Mouse (Mus musculus) hindbrain, embryonic 13.5 days (tissue): ENCODE data around the gene Smg6. TPM values are rescaled to one million over a fixed set of nuclear protein-coding genes. Genes with fewer than 3 reads are reported as not detected.
A peak's percentile ranks its signal among the peaks of the same experiment; 100 is the strongest.

ENCODE experiments used
- ATAC-seq: fragments of 200-750 bp; cut with Nextera tagmentation; 2 replicates; pipeline ENCODE4 v1.8.0; 2017; ENCODE audit warnings: moderate TSS enrichment; ENCODE audit not compliant: low FRiP score
- H3K27ac ChIP-seq: fragments of 300-500 bp; sonication (generic); 2 replicates; pipeline ENCODE4 v1.5.1; 2015; ENCODE audit warnings: inconsistent platforms, mild to moderate bottlenecking, moderate library complexity
- H3K27me3 ChIP-seq: fragments of 300-500 bp; sonication (generic); 2 replicates; pipeline ENCODE4 v1.6.1; 2015; ENCODE audit warnings: mild to moderate bottlenecking, inconsistent platforms
- H3K36me3 ChIP-seq: fragments of 300-500 bp; sonication (generic); 2 replicates; pipeline ENCODE4 v1.6.1; 2015; ENCODE audit warnings: mild to moderate bottlenecking, inconsistent platforms
- H3K4me1 ChIP-seq: fragments of 300-500 bp; sonication (generic); replicated peaks from 2 replicates; pipeline ENCODE4 v1.6.1; 2015; ENCODE audit warnings: inconsistent platforms
- H3K4me2 ChIP-seq: fragments of 300-500 bp; sonication (generic); 2 replicates; pipeline ENCODE4 v1.6.1; 2015; ENCODE audit warnings: inconsistent platforms, mild to moderate bottlenecking, moderate library complexity
- H3K4me3 ChIP-seq: fragments of 300-500 bp; sonication (generic); 2 replicates; pipeline ENCODE4 v1.5.1; 2015; ENCODE audit warnings: mild to moderate bottlenecking, inconsistent platforms
- H3K9ac ChIP-seq: fragments of 300-500 bp; sonication (generic); 2 replicates; pipeline ENCODE4 v1.6.1; 2015; ENCODE audit warnings: mild to moderate bottlenecking, inconsistent platforms
- H3K9me3 ChIP-seq: fragments of 300-500 bp; sonication (generic); 2 replicates; pipeline ENCODE4 v1.6.1; 2016; ENCODE audit warnings: inconsistent platforms
- WGBS: fragments of 180-500 bp; shearing (Covaris S2); methylation state at CpG from one replicate; pipeline ENCODE4 v1.1.7; 2015; 5-methylcytosine and 5-hydroxymethylcytosine counted together
- polyA plus RNA-seq: library from polyadenylated mRNA; unstranded; fragments of >200 nt; fragmentation: Nextera tagmentation; extraction: Ambion mirVana; gene quantifications from 2 replicates; pipeline ENCODE4 v1.2.1, GENCODE M21; 2015

Smg6 gene
- polyA plus RNA-seq, 1 experiment from 2014 or later, result 17.8 TPM

DNA sequence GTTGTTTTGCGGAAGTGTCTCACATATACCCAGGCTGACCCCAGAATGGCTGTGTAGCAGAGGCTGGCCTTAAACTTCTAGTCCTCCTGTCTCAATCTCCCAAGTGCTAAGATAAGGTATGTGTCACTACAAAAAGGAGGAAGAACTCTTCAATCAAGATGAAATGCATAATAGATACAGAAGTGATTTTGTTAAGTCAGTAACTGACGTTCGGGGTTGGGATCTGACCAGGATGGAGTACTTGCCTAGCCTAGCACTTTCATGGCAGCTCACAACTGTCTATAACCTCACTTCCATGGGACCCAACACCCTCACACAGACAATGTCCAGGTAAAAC, 129.2 kb downstream of the Smg6 start:
- Histone ChIP-seq H3K27me3 (no peaks in the 10 kb centered on the region), H3K4me1 (peaks cover 17% of the 10 kb centered on the region), H3K4me3 (no peak overlapping the region), H3K4me2 (no peak overlapping the region), H3K9ac (no peak overlapping the region), H3K36me3 (peaks cover 14% of the 10 kb centered on the region; the same call in 1 of the 2 replicates), H3K27ac (no peak overlapping the region), H3K9me3 (no peaks in the 10 kb centered on the region)
- 89% methylated on average over 3 of the region's 3 CpGs for WGBS
- no peak for ATAC-seq

DNA sequence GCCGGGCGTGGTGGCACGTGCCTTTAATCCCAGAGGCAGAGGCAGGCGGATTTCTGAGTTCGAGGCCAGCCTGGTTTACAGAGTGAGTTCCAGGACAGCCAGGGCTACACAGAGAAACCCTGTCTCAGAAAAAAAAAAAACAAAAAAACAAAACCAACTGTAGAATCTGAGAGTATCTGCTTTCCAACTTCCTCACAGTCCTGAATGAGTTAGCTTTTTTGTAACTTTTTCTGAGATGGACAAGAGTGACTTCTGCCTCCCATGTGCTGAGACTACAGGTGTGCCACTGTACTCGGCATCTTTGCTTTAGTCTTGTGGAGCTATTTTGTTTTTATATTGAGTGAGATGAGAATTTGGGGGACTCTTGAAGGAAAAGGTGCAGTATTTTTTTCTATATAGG, 137.0 kb downstream of the Smg6 start:
- Histone ChIP-seq H3K9me3 (no peaks in the 10 kb centered on the region), H3K27me3 (no peaks in the 10 kb centered on the region), H3K4me3 (no peak overlapping the region), H3K9ac (no peak overlapping the region), H3K36me3 (peaks cover 9% of the 10 kb centered on the region; the same call in 1 of the 2 replicates), H3K27ac (no peak overlapping the region), H3K4me1 (no peaks in the 10 kb centered on the region), H3K4me2 (no peak overlapping the region)
- no peak for ATAC-seq
- WGBS, result 94% methylated on average over 6 of the region's 6 CpGs

DNA sequence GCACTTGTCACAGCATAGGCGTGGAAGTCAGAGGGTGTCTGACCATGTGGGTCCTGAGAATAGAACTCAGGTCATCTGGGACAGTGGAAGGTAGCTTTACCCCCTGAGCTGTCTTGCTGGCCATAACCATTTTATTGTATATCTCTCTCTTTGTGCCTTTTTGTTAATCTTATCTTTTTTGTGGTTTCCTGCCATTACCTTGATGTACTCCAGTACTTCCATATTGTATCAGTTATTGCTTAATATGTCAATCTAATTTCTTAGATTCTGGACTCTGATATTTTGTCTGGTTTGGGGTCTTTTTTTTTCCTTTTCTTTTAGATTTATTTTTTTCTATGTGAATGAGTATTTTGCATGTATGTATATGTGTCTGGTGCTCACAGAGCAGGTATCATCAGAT, 138.6 kb downstream of the Smg6 start:
- no peak overlapping the region for H3K4me3 ChIP-seq
- no peak for ATAC-seq
- 96% methylated on average over 1 of the region's 1 CpGs for WGBS
- no peaks in the 10 kb centered on the region for H3K27me3 ChIP-seq
- no peak overlapping the region for H3K9ac ChIP-seq
- H3K4me1 ChIP-seq, result no peaks in the 10 kb centered on the region
- no peak overlapping the region for H3K27ac ChIP-seq
- H3K36me3 ChIP-seq, result peaks cover 5% of the 10 kb centered on the region; the same call in 1 of the 2 replicates
- no peak overlapping the region for H3K4me2 ChIP-seq
- no peaks in the 10 kb centered on the region for H3K9me3 ChIP-seq

DNA sequence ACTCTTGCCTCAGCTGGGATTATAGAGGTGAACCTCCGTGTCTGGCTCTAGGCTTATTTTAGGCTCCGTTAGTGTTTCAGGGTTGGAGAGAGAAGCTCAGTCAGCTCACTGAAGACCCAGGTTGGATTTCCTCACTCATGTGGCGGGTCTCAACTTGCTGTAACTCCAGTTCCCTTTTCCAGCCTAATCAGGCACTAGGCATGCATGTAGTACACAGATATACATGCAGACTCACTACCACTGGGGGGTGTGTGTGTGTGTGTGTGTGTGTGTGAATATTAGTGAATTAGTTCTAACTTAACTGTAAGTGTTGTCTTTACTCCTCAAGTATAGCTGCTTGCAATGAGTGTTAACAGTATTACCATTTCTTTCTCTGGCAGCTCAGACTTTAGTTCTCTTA, 145.7 kb downstream of the Smg6 start:
- ATAC-seq, result no peak
- Histone ChIP-seq H3K9me3 (no peaks in the 10 kb centered on the region), H3K27ac (no peak overlapping the region), H3K4me3 (no peak overlapping the region), H3K4me1 (peaks cover 9% of the 10 kb centered on the region; the same call in 1 of the 2 replicates), H3K4me2 (no peak overlapping the region), H3K36me3 (no peaks in the 10 kb centered on the region), H3K9ac (no peak overlapping the region), H3K27me3 (no peaks in the 10 kb centered on the region)
- 91% methylated on average over 3 of the region's 3 CpGs for WGBS

DNA sequence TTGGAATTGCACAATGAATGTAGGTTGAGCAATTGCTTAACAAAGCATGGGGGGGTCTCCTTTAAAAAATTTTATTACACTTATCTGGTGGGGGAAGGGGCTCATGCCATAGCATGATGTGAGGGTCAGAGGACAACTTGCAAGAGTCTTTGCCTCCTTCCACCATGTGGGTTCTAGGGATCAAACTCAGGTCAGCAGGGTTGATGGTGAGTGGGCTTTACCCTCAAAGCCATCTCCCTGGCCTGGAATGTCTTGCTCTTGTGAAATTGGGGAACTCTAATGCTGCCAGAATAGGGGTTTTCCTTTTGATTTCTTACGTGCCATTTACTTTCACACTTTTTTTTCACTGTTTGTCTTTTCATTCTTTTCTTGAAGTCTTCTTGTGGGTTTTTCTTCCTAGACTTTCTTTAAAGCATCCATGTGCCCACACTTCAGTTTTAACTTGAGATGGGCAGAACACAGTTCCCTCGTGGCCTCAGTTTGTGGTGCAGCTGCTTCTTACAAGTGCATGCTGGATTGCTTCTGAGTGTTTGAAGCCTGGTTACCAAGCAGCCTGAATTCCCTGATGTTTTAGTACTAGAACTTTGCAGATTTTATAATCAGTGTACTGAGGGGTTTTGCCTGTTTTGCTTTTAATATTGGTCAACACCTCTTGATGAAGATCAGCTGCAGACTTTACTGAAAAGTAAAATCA, 147.5 kb downstream of the Smg6 start:
- 78% methylated on average over 2 of the region's 2 CpGs for WGBS
- no peak for ATAC-seq
- Histone ChIP-seq H3K4me1 (peaks cover 9% of the 10 kb centered on the region; the same call in 1 of the 2 replicates), H3K27ac (no peak overlapping the region), H3K9me3 (no peaks in the 10 kb centered on the region), H3K4me2 (no peak overlapping the region), H3K4me3 (no peak overlapping the region), H3K27me3 (no peaks in the 10 kb centered on the region), H3K9ac (no peak overlapping the region), H3K36me3 (no peaks in the 10 kb centered on the region)

DNA sequence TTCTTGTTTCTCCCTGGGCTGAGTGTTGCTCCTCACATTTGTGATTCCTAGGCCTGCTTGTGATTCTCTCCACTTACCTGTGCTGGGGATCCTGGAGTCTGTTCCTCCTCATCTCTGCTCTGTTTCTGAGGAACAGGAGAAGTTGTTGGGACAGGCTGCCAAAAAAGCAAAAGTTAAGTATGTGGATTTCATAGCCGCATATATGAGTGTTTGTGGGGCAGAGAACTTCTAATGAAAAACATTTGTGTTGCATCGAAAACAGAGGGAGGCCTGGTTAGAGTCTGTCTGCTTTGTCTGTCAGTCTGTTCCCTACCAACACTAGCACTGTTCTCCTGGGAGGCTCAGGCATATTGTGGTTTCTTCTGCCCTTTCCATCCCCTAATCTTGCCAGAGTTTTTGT, 148.1 kb downstream of the Smg6 start:
- no peak for ATAC-seq
- no peak overlapping the region for H3K27ac ChIP-seq
- H3K27me3 ChIP-seq, result no peaks in the 10 kb centered on the region
- WGBS, result 88% methylated on average over 2 of the region's 2 CpGs
- no peaks in the 10 kb centered on the region for H3K36me3 ChIP-seq
- no peak overlapping the region for H3K9ac ChIP-seq
- no peak overlapping the region for H3K4me3 ChIP-seq
- H3K9me3 ChIP-seq, result no peaks in the 10 kb centered on the region
- no peak overlapping the region for H3K4me2 ChIP-seq
- peaks cover 9% of the 10 kb centered on the region; the same call in 1 of the 2 replicates for H3K4me1 ChIP-seq

DNA sequence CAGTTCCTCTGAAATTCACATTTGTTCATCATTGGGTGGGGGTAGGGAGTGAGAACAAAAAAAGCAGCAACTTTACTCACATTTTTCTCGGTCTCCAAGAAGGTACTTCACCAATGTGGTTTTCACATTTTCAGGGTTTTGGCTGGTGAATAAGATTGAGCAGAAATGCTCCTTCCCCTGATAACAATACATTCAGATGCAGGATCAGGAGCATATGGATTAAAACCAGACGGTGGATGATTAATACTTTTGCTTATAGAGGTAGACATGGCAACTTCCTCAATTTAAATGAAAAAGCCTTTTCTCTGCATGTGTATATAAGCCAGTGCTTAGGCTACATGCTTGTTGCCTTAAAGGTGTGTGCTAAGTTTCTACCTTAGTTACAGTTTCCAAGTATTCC, 148.9 kb downstream of the Smg6 start:
- WGBS, result 78% methylated on average over 2 of the region's 2 CpGs
- Histone ChIP-seq H3K4me2 (no peak overlapping the region), H3K4me3 (no peak overlapping the region), H3K36me3 (no peaks in the 10 kb centered on the region), H3K27me3 (no peaks in the 10 kb centered on the region), H3K4me1 (peaks cover 9% of the 10 kb centered on the region; the same call in 1 of the 2 replicates), H3K9me3 (no peaks in the 10 kb centered on the region), H3K27ac (no peak overlapping the region), H3K9ac (no peak overlapping the region)
- no peak for ATAC-seq

DNA sequence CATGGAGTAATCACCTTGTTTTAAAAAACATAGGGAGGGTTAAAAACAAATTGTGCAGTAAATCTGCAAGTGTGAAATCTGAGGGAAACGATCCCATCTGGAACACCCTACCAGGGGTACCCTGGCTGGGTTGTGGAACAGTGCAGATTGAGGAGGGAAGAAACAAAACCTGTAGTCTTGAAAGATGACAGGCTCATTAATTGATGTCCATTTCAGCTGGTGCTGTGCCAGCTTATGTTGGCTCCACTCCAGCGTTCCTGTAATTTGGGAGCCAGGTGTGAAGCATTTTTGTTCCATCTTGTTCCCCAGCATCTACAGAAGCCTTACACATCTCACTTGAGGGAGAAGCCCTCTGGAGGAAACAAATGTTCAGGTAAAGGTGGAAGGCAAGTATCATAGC, 153.0 kb downstream of the Smg6 start:
- H3K27ac ChIP-seq, result no peak overlapping the region
- H3K4me1 ChIP-seq, result peaks cover 8% of the 10 kb centered on the region; the same call in 1 of the 2 replicates
- no peaks in the 10 kb centered on the region for H3K9me3 ChIP-seq
- peaks cover 10% of the 10 kb centered on the region for H3K36me3 ChIP-seq
- ATAC-seq, result no peak
- no peak overlapping the region for H3K4me2 ChIP-seq
- no peak overlapping the region for H3K4me3 ChIP-seq
- H3K9ac ChIP-seq, result no peak overlapping the region
- no peaks in the 10 kb centered on the region for H3K27me3 ChIP-seq
- 82% methylated on average over 2 of the region's 2 CpGs for WGBS

DNA sequence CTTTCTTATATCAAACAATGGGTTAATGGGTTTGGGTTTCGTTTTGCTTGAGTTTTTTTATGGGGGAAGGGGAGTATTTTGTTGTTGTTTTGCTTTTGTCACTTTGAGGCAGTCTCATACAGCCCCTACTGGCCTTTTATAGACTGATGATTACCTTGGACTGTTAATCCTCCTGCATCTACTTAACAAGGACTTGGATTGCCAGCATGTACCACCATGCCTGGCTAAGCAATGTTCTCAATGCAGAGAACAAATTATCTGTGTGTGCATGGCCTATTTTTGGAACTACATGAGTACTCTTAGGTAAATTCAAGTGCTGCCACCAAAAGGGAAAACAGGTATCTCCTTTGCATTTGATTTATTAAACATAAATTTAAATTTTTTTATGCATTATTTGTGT, 157.4 kb downstream of the Smg6 start:
- Histone ChIP-seq H3K4me2 (no peak overlapping the region), H3K27ac (no peak overlapping the region), H3K36me3 (peaks cover 16% of the 10 kb centered on the region), H3K9me3 (no peaks in the 10 kb centered on the region), H3K4me1 (no peaks in the 10 kb centered on the region), H3K4me3 (no peak overlapping the region), H3K27me3 (no peaks in the 10 kb centered on the region), H3K9ac (no peak overlapping the region)
- no peak for ATAC-seq
- 97% methylated on average over 1 of the region's 1 CpGs for WGBS

DNA sequence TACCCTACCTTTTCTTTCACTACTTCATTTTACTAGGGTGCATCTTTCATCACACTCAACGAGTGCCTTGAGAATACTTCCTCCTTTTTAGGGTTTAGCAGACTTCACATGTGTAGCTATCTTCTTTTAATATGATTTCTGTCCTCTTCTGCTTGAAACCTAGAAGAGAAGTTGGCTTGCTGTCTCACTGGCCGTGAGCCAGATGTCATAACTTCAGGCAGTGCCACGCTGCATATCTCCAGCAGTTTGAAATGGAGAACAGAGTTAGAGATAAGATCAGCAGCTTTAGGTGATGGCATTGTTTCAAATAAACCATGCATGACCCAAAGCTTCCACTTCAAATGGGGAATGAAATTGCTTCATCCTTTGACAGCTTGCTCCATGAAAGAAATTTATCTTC, 166.5 kb downstream of the Smg6 start:
- no peak overlapping the region for H3K4me3 ChIP-seq
- no peak for ATAC-seq
- H3K27me3 ChIP-seq, result no peaks in the 10 kb centered on the region

DNA sequence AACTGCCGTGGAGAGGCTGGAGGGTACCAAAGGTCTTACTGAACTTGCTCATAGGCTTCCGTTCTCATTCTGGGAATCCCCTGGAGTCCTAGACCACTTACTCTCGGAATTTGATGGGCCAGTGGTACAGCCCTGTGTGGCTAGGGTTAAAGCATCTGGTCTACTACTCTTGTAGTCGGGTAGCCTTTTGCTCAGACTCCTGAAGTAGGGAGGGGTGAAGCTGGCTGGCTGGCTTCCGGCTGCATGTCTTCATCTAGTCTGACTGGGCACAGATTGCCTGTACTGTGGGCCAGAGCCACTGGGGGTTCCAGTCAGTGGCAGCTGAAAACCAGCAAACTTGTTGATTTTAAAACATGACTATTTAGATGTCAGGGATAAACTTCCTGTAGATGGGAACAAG, 167.0 kb downstream of the Smg6 start:
- H3K4me3 ChIP-seq, result no peak overlapping the region
- peaks cover 10% of the 10 kb centered on the region for H3K4me1 ChIP-seq
- H3K9ac ChIP-seq, result no peak overlapping the region
- H3K4me2 ChIP-seq, result no peak overlapping the region
- no peak for ATAC-seq
- H3K27ac ChIP-seq, result 0 out of 2 replicates have a peak overlapping the region, but pooled peaks have one; percentile 44
- H3K9me3 ChIP-seq, result no peaks in the 10 kb centered on the region
- WGBS, result 70% methylated on average over 5 of the region's 5 CpGs
- H3K27me3 ChIP-seq, result no peaks in the 10 kb centered on the region
- H3K36me3 ChIP-seq, result peaks cover 2% of the 10 kb centered on the region

More for the DNA sequence above, 166.5 kb downstream of the Smg6 start:
- H3K27ac ChIP-seq, result peak overlapping the region; percentile 44; the same call in 1 of the 2 replicates
- WGBS, result 72% methylated on average over 3 of the region's 3 CpGs
- H3K4me1 ChIP-seq, result peaks cover 10% of the 10 kb centered on the region
- no peaks in the 10 kb centered on the region for H3K9me3 ChIP-seq
- H3K9ac ChIP-seq, result no peak overlapping the region
- H3K36me3 ChIP-seq, result no peaks in the 10 kb centered on the region
- no peak overlapping the region for H3K4me2 ChIP-seq

DNA sequence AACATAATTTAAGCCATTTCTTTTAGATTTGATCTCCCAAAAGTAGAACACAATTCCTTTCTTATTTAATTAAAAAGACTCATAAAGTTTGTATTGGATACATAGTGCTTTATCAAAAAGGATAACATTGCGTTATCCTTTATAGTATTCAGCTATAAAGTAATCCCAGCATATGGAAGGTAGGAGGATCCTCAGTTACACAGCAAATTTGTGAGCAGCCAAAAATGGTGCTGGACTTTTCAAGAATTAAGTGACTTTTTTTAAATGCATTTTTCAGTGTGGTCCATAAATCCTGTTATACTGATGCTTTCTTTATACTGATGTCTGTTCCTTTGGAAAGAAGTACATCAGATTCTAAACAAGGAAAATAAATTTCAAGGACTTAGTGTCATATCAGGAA, 169.1 kb downstream of the Smg6 start:
- Histone ChIP-seq H3K4me3 (no peak overlapping the region), H3K9ac (no peak overlapping the region), H3K27ac (no peak overlapping the region), H3K4me1 (peaks cover 10% of the 10 kb centered on the region), H3K27me3 (no peaks in the 10 kb centered on the region), H3K9me3 (no peaks in the 10 kb centered on the region), H3K36me3 (peaks cover 6% of the 10 kb centered on the region), H3K4me2 (no peak overlapping the region)
- no peak for ATAC-seq
- WGBS, result 94% methylated on average over 1 of the region's 1 CpGs

DNA sequence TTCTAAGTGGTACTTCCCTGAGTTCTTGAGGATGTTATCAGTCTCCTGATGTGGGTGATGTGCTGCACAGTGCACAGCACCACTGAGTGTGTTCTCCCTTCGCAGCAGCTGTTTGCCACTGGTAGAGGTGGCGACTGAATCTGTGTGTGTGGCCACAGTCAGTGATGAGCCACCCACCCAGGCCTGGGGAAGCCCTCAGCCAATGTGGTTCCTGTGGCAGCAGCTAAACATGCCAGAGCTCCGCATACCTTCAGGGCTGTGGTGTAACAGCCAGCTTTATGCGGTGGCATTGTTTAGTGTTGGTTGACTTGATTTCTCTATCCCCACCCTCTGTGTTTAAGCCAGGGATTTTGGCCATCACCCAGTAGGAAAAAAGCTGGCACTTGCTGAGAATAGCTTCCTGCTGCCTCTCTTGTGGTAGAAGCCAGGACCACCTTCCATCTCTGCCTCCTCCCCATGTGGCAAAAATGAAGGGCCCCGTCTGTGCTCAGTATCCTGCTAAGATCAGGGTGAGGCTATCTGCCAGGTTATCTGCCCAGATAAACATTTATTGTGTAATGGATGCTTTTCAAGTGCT, 177.2 kb downstream of the Smg6 start:
- Histone ChIP-seq H3K4me2 (no peak overlapping the region), H3K36me3 (peaks cover 2% of the 10 kb centered on the region), H3K4me3 (no peak overlapping the region), H3K27ac (no peak overlapping the region), H3K9ac (no peak overlapping the region; the same call in 1 of the 2 replicates), H3K27me3 (no peaks in the 10 kb centered on the region), H3K9me3 (no peaks in the 10 kb centered on the region), H3K4me1 (no peaks in the 10 kb centered on the region; the same call in 1 of the 2 replicates)
- ATAC-seq, result no peak
- 85% methylated on average over 5 of the region's 5 CpGs for WGBS
